Mouse (Mus musculus): ENCODE data around the gene Hoxa9.

DNA sequence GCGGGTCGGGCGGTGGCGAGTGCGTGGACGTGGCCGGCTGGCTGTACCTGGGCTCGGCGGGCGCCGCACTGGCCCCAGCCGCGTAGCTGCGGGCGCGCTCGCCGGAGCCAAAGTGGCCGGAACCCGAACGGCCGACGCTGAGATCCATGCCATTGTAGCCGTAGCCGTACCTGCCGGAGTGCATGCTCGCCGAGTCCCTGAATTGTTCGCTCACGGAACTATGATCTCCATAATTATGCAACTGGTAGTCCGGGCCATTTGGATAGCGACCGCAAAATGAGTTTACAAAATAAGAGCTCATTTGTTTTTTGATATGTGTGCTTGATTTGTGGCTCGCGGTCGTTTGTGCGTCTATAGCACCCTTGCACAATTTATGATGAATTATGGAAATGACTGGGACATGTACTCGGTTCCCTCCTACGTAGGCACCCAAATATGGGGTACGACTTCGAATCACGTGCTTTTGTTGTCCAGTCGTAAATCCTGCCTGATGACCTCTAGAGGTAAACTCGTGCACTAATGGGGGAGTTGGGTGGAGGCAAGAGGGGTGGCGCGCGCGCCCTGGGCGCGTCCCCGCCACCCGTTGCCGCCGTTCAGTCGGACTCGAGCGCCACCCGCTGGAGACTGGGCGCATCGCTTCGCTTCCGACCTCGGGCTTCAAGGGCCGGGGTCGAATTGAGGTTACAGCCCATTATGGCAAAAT, 26.7 kb downstream of the Hoxa9 start, which contains the start of gene Hoxa5:
- TF ChIP-seq POLR2A (IDR thresholded peaks at IDR 0.05; ENCODE audit: extremely low read depth, insufficient read depth, low read length) (no peak), CTCF (IDR thresholded peaks at IDR 0.05; ENCODE audit: low read depth, low read length) (peak; percentile 82)

All from liver, adult 2 months (tissue).